Mouse (Mus musculus): ENCODE measurements around the gene Mad2l1bp. TPM values are rescaled to one million over a fixed set of nuclear protein-coding genes. Genes with fewer than 3 reads are reported as not detected.

Gene Mad2l1bp
- polyA plus RNA-seq, 1 experiment from 2014 or later = 62.3 TPM

DNA sequence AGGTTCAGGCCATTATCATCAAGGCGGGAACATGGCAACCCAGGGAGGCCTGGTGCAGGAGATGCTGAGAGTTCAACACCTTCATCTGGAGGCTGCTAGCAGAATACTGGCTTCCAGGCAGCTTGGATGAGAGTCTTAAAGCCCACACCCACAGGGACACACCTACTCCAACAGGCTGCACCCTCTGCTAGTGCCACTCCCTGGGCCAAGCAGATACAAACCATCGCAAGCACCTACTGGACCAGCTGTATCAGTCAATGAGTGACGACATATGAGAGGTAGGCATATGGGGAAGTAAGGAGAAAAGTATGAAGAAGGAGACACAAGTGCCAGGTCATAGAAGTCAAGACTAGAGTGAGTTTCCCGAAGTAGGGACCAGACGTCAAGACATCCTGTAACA, 3.3 kb upstream of the Mad2l1bp start:
- DNase-seq (ENCODE audit: low spot score) = no peak

DNA sequence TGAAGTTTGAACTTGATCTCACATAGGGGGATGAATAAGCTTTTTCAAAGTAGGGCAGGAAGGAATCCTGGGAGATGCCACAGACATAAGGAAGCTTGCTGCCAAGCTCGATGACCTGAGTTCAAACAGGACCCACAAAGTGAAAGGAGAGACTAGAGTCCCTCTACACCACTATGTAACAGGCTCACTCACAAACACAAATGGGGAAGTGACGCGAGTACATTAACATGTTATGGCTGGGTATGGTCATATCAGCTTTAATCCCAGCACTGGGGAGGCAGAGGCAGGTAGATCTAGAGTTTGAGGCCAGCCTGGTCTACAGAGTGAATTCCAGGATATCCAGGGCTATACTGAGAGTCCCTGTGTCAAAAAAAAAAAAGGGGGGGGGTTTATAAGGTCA, 983 bp upstream of the Mad2l1bp start:
- no peak for DNase-seq (ENCODE audit: low spot score)

DNA sequence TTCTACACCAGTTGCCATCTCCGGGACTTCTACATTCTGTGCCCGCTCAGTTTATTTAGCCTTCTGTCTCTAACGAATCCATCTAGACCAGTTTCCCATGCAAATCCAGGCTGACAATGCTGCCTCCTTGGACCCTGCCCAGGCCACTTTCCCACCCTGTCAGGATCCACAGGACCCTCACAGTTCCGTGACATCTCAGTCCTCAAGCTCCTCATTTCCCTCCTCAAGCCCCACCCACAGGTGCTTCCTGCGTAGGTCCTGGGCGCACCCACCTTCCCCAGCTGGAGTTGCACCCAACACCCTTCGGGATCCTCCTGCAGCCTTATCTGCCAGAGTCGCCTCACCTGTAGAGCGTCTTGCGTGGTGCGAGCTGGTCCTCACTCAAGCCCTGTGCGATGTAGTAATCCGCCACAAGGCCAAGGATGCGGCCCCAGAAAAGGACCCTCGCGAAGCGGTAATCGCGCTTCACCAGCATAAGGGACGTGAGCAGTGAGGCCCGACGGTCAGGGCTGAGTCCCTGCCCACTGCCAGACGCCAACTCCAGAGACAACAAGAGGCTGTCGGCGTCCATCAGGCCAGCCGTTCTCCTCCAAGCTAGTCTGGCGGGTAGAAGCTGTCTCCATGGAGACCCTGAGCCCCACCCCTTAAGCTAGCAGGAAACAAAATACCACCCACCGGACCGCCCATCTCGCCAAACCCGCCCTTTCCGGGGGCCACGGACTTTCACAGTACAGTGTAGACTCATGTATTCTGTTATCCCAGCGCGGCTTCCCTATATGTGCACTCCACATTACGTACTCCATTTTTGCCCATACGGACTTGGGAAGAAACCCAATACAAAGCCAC, 9.6 kb downstream of the Mad2l1bp start, which contains the start of gene Rsph9:
Gene Rsph9, minus strand, starts transcription at position 639 of the 846 bp plus-strand sequence.
- peak; percentile 71 for DNase-seq (ENCODE audit: low spot score)

DNA sequence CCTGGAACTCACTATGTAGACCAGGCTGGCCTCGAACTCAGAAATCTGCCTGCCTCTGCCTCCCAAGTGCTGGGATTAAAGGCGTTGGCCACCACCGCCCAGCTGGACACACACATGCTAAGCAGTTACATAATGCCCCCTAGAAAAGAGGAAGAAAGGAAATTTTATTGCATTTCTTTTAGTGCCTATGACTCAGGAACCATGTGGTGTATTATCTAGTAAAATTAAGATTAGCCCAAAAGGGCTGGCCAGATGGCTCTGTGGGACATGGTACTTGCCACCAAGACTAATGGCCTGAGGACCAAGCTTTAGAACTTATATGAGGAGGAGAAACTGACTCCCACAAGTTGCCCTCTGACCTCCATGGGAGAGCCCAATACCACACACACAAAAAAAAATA, 13.5 kb downstream of the Mad2l1bp start:
- no peak for DNase-seq (ENCODE audit: low spot score)

DNA sequence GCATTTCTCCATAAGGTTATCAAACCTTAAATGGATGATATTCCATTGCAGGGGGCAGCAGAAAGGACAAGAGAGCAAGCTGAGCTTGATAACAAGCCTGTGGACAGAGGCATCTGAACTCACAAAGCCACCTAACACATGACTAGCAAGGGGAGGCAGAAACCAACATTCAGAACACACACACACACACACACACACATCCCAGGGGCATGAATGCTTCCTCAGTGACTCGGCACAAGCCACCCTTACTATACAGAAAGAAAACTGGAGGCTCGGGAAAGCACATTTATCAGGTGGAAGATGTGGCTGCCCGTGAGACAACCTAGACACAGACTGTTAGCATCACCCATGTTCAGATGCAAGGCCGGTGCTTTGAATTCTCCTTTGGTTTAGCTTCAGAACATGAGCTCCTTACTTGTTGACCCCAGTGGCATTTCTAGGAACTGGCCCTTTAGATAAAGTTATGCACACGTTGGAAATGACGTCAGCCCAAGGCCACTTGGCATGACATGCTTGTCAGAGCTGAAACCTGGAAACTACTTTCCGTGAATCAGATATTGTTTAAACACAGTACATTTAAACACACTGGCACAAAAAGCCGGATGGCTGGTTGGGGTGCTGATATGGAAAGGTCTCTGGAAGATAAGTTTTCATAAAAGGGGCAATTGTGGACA, 14.7 kb downstream of the Mad2l1bp start:
- no peak for DNase-seq (ENCODE audit: low spot score)

DNA sequence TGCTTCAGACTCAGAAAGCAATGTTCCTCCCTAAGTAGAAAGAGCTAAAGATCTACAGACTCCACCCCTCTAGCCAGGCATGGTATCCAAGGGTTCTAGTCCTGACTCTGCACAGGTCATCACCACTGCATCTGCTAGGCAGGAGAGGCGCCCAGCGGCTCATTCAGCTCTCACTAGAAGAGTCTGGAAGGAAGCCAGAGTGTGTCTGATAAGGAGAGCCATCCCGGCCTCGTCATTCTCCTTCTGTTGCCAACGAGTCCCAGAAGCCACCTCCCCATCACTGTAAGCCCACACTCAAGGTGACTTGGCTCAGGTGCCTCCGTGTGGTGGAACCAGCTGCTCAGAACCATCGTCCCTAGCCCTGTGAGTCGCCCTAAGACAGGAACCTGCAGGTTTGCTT, 20.5 kb downstream of the Mad2l1bp start:
- no peak for DNase-seq (ENCODE audit: low spot score)

DNA sequence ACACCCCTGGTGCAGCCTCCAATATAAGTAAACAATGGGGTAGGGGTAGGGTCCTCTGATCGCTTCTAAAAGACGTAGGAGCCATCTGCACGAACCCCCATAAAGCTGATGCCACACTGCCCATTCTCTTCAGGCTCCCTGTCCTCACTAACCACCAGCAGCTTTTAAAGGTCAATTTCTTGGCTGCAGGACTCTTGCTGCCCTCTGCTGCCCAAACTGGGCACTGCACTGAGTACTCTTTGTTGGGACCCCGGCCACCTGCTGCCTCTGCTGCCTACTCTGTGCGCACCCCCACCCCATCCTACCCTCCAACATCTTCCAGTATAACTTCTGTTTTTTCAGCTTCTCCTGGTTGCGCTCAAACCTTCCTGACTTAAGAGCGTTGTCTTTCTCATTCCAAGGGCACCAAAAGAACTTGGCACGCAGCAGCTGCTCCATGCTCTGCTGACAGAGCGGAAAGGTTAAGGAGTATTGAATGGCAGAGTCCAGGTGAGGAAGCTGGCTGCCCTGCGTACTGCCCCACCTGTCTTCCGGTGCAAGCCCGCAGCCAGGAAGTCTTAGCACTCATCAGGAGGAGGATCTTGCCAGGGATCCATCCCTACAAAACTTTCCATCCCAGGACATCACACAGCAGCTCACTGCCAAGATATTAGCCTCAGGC, 21.2 kb downstream of the Mad2l1bp start:
- DNase-seq (ENCODE audit: low spot score) = peak; percentile 60

DNA sequence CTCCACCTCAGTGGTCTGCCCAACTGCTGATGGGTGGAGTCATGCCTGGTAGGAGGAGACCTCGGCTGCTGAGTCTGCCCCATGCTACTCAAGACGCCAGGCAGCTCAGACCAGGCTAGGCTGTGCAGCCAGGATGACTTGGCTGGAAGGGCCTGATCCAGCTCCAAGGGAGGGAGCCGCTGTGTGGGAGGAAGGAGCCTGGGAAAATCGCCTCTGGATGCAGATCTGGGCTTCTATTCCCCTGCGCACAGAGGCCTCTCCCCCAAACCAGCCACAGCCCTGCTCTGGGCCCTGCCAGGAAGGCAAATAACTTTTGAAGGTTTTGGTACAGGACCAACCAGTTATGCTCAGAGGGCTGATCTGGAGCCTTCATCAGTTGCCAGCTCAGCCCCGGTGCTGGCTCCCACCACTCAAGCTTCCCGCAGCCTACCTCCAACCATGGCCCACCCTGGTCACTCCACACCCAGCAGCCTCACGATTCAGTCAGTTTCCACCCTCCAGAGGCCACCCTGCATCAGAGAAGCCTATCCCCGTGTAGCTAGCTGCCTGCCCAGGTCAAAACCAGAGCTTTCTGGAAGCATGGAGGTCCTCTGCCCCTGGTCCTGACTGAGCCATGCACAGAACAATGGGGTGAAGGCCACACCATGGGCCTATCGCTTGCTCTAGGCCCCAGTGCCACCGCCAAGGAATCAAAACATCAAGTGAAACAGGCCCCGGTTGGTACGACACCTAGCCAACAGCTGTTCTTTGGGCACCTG, 23.4 kb downstream of the Mad2l1bp start:
- no peak for DNase-seq (ENCODE audit: low spot score)

DNA sequence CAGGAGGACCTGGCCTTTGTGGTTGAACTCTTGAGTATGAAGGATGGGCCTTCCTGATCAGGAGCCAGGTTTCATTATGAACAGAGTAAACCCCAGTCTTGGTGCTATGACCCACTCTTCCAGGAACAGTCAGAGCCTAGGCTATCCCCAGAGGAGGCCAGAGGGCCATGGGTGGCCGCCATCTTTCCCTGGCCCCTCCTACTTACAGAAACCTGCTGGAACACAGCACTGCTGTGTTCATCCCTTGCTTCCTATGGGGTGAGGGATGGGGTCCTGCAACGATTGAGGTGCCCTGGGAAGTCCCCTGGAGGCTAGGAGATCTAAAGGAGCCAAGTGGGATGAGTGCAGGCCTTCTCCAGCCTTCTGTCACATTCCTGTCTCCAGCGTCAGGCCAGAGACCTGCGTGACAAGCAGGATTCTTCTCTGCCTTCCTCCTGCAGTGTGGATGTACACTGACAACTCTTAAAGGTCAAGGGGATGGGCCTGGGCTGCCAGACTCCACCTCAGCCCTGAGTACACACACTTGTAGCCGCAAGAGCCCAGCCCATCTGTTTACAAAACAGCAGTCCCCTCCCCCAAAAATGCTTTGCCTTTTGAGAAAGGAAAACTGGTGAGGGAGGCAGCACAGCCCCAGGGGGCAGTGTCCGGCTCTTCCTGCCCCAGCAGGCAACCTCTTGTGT, 25.4 kb downstream of the Mad2l1bp start:
- no peak for DNase-seq (ENCODE audit: low spot score)

DNA sequence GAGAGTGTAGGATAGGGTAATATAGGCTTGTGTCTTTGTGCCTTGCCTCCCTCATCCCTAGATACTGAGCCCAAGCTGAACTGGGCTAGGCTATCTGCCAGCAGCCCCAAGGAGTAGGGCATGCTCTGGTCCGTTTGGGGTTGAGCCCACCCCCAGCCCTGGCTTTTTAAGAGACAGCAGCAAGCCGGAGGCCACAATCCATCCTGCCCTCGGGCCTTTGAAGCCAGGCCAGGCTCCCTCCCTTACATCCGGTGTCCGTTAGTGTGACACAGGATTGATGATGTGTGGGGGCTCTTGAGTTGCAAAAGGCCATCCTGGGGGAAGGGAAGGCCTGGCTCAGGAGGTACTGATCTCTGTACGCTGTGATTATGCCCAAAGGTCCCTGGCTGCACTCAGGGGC, 26.7 kb downstream of the Mad2l1bp start:
- DNase-seq (ENCODE audit: low spot score) = no peak

DNA sequence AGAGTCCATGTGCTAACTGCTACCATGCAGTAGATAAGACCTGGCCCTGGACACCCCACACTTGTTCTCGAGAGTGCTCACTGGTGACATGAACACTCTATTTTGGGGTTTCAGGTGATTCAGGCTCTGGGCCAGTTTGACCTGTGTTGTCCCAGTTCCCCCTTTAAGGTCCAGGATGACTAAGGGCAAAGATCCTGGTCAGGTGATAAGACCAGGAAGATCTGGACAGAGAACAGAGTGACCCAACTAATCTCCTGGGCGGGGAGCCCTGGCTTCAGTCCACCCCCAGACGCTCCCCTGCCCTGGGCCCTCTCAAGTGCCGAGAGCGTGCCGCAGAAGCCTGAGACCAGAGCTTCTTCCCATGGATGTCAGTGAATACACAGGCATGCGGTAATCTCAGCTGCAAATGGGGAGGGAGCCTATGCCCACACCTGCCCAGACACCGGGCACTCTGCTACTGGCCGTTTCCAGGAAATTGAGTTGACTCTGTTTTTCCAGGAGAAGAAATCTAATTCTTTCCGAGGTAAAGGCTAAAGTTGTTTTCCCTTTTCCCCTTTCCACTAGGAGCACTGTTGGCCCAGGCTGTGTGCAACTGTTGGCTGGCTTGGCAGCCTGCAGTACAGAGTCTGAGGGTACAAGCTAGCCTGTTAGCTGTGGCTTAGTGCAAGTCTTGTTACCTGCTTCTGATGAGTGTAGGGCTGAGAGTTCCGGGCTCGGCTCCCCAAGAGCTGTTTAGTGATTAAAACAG, 29.2 kb downstream of the Mad2l1bp start:
- no peak for DNase-seq (ENCODE audit: low spot score)

DNA sequence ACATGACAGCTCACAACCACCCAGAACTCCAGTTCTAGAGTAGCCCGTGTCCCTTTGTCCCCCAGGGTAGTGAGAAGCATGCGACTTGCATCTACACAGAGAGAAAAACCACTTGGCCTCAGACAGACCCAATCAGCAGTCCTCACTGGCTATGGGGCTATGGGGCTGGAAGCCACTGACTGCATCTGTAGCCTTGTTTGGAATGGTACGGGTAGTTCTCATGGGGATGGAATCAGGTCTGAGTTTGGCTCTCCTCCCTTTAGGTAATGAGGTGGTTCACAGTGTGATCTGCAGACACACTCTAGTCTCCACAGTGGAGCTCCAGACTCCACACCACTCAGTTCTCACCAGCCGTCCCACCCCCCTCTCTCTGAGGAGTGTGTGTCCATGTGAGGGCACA, 30.1 kb downstream of the Mad2l1bp start:
- DNase-seq (ENCODE audit: low spot score) = no peak

DNA sequence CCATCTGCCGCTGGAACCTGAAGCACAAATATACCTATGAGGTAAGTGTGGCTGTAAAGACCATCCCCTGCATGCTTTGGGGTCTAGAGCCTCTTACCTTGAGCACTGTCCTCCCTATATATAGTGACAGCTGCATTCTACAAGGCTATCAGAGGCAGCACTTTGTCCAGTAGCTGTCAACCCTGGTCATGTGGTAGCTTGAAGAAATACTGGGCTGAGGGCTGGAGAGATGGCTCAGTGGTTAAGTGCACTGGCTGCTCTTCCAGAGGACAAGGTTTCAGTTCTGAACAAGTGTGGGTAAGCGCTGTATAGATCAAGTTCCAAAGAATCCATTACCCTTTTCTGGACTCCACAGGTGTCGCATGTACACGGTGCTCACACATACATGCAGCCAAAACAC, 30.6 kb downstream of the Mad2l1bp start:
- no peak for DNase-seq (ENCODE audit: low spot score)

DNA sequence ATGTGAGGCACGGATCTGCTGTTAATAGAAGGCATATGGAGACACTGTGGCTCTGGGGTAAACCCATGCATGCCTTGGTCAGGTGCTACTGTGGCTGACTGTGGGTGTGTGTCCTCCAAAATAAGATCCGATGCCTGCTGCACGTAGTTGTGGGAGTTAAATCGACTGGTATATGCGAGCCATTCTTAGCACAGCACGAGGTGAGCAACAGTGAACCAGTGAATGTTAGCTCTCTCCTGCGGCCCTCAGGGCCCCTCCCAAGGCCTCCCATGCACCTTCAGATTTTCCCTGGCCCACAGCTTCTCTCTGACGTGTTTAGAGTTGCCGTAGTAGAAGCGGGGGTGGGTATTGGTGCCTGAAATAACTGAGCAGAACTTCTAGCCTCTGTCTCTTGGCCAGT, 33.7 kb downstream of the Mad2l1bp start:
- DNase-seq (ENCODE audit: low spot score) = no peak

DNA sequence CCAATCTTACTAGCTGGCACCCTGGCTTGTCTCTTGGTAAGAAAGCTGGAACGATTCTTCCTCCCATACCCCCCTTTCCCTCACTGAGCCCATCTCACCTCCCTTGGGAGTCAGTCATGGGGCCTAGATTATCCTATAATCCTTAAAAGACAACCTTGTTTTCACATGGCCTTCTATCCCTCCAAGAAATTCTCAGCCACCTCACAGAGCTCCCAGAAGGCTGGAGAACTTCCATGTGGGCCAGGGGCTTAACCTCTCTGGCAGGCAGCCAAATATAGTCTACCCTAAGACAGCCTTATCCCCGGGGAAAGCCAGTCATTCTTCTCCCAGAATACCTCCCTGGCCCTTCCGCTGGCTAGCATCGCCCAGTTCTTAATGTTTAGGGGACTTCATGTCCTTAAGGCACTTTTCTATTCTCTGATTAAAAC, 34.9 kb downstream of the Mad2l1bp start:
- DNase-seq (ENCODE audit: low spot score) = no peak

DNA sequence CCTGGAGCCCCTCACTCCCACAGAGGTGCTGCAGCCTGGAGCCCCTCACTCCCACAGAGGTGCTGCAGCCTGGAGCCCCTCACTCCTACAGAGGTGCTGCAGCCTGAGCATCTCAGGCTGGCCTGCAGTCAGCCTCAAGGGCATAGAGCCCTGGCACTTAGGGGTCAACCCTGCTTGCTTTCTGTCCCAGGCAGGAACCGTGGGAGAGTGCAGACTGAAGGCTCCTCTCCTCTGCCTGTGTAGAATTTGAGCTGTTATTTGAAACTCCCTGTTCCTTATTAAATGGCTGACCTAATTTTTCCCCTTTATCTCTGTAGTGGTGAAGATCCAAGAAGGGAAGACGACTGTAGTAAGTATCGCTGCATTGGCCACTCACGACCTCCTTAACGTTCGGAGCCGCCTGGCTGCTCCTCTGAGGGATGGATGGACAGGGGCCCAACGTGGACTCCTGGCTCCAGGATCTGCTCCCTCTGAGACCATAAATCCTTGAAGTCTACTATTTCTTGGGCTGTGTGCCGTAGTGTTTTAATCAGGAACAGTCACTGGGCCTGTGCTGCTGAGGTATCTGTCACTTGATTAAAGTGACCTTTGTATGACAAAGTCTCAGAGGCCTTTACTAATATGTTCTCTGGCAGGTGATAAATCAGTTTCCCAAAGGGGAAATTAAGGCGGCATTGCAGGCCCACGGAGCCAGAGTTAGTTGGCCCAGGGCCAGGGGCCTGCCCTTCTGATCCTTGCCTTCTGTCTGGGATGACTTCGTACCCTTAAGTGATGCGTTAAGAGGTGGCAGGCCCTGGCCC, 35.5 kb downstream of the Mad2l1bp start:
- no peak for DNase-seq (ENCODE audit: low spot score)

DNA sequence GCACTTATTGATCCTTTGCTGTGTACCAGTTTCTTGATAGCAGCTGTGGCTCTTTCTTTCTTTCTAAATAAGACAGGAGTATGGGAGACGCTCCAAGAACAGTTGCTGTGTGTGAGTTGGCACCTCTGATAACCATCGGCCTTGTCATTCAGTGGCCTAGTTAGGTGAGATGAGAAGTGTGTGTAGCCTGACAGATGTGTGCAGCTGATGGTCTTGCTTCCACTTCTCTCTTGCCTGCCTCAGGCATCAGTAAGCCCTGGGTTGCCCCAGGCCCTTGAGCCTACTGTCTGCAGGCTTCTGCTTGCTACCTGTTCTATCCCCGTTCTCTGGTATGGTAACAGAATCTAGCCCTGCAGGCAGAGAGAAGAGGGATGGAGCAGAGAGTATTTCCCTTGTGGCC, 36.5 kb downstream of the Mad2l1bp start:
- DNase-seq (ENCODE audit: low spot score) = no peak

DNA sequence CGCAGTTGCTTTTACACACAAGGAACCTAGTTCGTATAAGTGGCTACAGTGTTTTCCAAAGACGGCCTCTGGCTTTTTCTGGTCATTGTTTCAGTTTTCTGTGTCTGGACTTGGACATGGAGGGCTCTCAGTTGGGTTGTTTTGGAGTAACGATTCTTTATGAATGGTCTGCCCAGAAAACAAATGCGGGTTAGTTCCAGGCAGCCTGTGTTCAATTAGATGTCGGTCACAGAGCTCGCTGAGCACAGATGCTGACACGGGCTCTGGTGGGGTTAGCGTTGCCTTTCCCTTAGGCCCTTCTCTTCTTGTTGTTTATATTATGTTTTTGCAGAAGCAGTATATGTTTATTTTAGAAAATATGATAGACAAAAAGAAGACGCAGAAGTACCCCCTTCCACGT, 37.2 kb downstream of the Mad2l1bp start:
- no peak for DNase-seq (ENCODE audit: low spot score)

DNA sequence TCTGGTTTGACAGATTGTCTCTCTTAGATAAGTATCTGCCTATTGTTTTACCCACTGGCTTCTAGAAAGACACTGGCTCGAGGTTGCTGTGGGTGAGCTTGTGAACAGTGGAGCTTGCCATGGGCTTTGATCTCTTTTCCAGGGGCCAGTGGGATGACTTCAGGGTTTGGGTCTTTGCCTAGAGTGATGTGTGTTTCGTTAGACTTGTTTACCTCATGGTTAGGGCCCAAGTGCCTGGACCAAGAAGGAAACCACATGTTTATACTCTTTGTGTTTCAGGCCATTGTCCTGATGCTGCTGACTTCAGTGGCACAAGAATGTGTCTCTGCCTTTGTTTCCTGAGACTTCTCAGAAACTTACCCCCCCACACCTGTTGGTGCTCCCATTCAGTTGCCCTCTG, 37.9 kb downstream of the Mad2l1bp start:
- DNase-seq (ENCODE audit: low spot score) = no peak
